Mouse (Mus musculus): ENCODE results near the gene E130116L18Rik.
"Not testable (repeated sequence)": the region's sequence is repeated elsewhere in the genome, so short reads cannot be mapped to it uniquely, and the experiment has no call there.

E130116L18Rik gene

GRCm38 (mm10) chr5:25179936-25180488 lies 42.9 kb downstream of the E130116L18Rik start:
- no peak for DNase-seq

- DNase-seq = no peak
Observed at GRCm38 (mm10) chr5:25179284-25179683, 43.7 kb downstream of the E130116L18Rik start.

- not testable (repeated sequence) for DNase-seq
Observed at GRCm38 (mm10) chr5:25178543-25178942, 44.4 kb downstream of the E130116L18Rik start.

GRCm38 (mm10) chr5:25177937-25178336 lies 45.0 kb downstream of the E130116L18Rik start:
- not testable (repeated sequence) for DNase-seq
